Comparison of ENCODE assay signal across 9 mouse cellular contexts in genomic region chr15:45180173-45180572, GRCm38 (mm10).
DNase-seq lines count a peak whose midpoint lies in the region.
"Had no signal": no experiment of that assay in that cellular context is flagged by ENCODE, and none has a peak within 500 bp of the region (broad histone marks: within the 10 kb centered on the region; RNA-seq: fewer than 3 reads in every experiment).

No protein-coding gene starts in this region.

- DNase-seq in kidney, postnatal 10 days = peak; percentile 10
- DNase-seq in kidney, adult 18-20 months = no peak
- peak; percentile 23 for DNase-seq in A20 (ENCODE audit: low read depth, low spot score)
- DNase-seq in Muller cell, postnatal 12 days (ENCODE audit: inconsistent ontology term) = peak; percentile 75
- peak; percentile 23 for DNase-seq in embryo, embryonic 11 days
- DNase-seq in left cerebral cortex, adult 9 months (ENCODE audit: low spot score in 2 of 2) = no peak
- DNase-seq in right cerebral cortex, adult 18-20 months = no peak
- DNase-seq in natural killer cell, adult 2 months (ENCODE audit: low spot score in 2 of 2) = no peak
- DNase-seq: thymus, postnatal 14 days had no signal

Comparison
In these comparisons a context has a peak if more than half of its experiments do, and no peak if none do; other contexts are left out.
1. DNase-seq: peak in kidney, postnatal 10 days (single experiment), A20 (single experiment), Muller cell, postnatal 12 days (single experiment) and embryo, embryonic 11 days (single experiment); none in kidney, adult 18-20 months (single experiment), left cerebral cortex, adult 9 months (0 of 2), right cerebral cortex, adult 18-20 months (single experiment) and natural killer cell, adult 2 months (0 of 2).